Mouse (Mus musculus) small intestine, adult 2 months (tissue): ENCODE measurements around the gene Zfp940.

Experiments
- CTCF ChIP-seq: fragments of 200-500 bp; IDR thresholded peaks from 2 replicates; pipeline ENCODE4 v1.5.1; 2012; ENCODE audit warnings: low read depth, mild to moderate bottlenecking, control low read depth, inconsistent platforms, low read length, moderate library complexity, mixed read lengths; ENCODE audit not compliant: insufficient replicate concordance, insufficient read length; ENCODE audit errors: extremely low read depth
- POLR2A ChIP-seq: fragments of 200-500 bp; IDR thresholded peaks from 2 replicates; pipeline ENCODE4 v1.6.1; 2012; ENCODE audit warnings: low read depth, mild to moderate bottlenecking, control low read depth, inconsistent platforms, low read length, moderate library complexity

DNA sequence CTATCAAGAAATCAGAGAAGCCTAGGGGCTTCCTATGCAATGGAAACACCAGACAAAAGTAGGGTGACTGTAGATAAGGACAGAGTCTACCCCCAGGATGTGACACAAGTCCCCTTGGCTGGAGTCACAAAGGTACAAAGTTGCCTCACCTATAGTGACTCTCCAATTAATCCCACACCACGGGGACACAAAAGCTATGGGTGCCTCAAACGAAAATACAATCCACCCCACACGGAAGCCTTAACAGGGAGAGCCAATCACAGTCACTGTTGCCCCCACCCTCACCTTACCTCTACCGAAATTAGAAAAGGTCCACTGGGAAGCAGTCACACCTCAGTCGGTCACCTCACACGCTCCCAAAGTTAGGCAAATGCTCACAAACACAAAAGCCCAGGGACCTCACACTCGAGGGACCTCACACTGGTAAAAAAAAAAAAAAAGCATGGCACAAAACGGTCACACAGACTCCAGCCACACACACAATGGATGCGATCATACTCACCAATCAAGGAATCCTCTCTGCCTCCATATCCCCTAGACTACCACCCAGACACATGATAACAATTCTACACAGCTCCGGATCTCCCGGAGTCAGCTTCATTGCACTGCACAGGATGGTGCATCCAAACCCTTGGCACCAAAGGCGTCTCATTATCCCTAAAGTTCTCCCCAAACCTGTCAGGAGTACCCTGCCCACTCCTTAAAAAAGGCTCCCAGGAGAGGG, 38.2 kb downstream of the Zfp940 start:
- TF ChIP-seq POLR2A (no peak), CTCF (no peak)
